Mouse (Mus musculus) cerebellum, adult 2 months (tissue): ENCODE data around the gene Nadk2.

Experiments used
- CTCF ChIP-seq: fragments of 200-500 bp; IDR thresholded peaks from 2 replicates; pipeline ENCODE4 v1.5.1; 2011; ENCODE audit warnings: low read depth, mild to moderate bottlenecking, control low read depth, low read length, moderate library complexity, borderline replicate concordance; ENCODE audit not compliant: insufficient read depth
- POLR2A ChIP-seq: fragments of 200-500 bp; IDR thresholded peaks from 2 replicates; pipeline ENCODE4 v1.6.1; 2011; ENCODE audit warnings: low read length, control low read depth, borderline replicate concordance; ENCODE audit not compliant: insufficient read depth

GRCm38 (mm10) chr15:9071556-9072544 is 790 bp downstream of the Nadk2 start:
- TF ChIP-seq POLR2A, result no peak
- TF ChIP-seq CTCF, result no peak
